Mouse (Mus musculus) NIH3T3 (cell line): ENCODE measurements around the gene Ccnyl1.

ENCODE experiments used
- DNase-seq: peaks from one replicate; pipeline ENCODE4 v3.0.0-alpha.2; 2012; ENCODE audit warnings: low read depth

The Ccnyl1 gene

GRCm38 (mm10) chr1:64690213-64691013 is at the start of gene Ccnyl1:
Gene Ccnyl1, plus strand, starts transcription at chr1:64690455.
- peak; percentile 99 for DNase-seq

GRCm38 (mm10) chr1:64641069-64641468 is 49.2 kb upstream of the Ccnyl1 start:
- no peak for DNase-seq

- DNase-seq: peak; percentile 52
Measured at GRCm38 (mm10) chr1:64642541-64642940, 47.7 kb upstream of the Ccnyl1 start.

- no peak for DNase-seq
Measured at GRCm38 (mm10) chr1:64644513-64644912, 45.7 kb upstream of the Ccnyl1 start.

- peak; percentile 81 for DNase-seq
Measured at GRCm38 (mm10) chr1:64649362-64650124, 40.7 kb upstream of the Ccnyl1 start.

- DNase-seq: no peak
Measured at GRCm38 (mm10) chr1:64653701-64654100, 36.6 kb upstream of the Ccnyl1 start.

- no peak for DNase-seq
Measured at GRCm38 (mm10) chr1:64655415-64655814, 34.8 kb upstream of the Ccnyl1 start.

GRCm38 (mm10) chr1:64656423-64657129 is 33.7 kb upstream of the Ccnyl1 start:
- DNase-seq: no peak

GRCm38 (mm10) chr1:64658876-64659275 is 31.4 kb upstream of the Ccnyl1 start:
- no peak for DNase-seq

GRCm38 (mm10) chr1:64667111-64667633 is 23.1 kb upstream of the Ccnyl1 start:
- peak; percentile 71 for DNase-seq

GRCm38 (mm10) chr1:64669451-64669850 is 20.8 kb upstream of the Ccnyl1 start:
- DNase-seq: peak; percentile 12

- no peak for DNase-seq
Measured at GRCm38 (mm10) chr1:64673931-64674330, 16.3 kb upstream of the Ccnyl1 start.

GRCm38 (mm10) chr1:64676060-64676839 is 14.0 kb upstream of the Ccnyl1 start:
- no peak for DNase-seq

- DNase-seq: no peak
Measured at GRCm38 (mm10) chr1:64681499-64681898, 8.8 kb upstream of the Ccnyl1 start.

- DNase-seq: no peak
Measured at GRCm38 (mm10) chr1:64683039-64683438, 7.2 kb upstream of the Ccnyl1 start.

GRCm38 (mm10) chr1:64684440-64684839 is 5.8 kb upstream of the Ccnyl1 start:
- no peak for DNase-seq

- no peak for DNase-seq
Measured at GRCm38 (mm10) chr1:64688046-64688445, 2.2 kb upstream of the Ccnyl1 start.

GRCm38 (mm10) chr1:64689561-64690212 is 568 bp upstream of the Ccnyl1 start:
- DNase-seq: no peak

- peak; percentile 50 for DNase-seq
Measured at GRCm38 (mm10) chr1:64691121-64691551, 881 bp downstream of the Ccnyl1 start.

GRCm38 (mm10) chr1:64691581-64691980 is 1.3 kb downstream of the Ccnyl1 start:
- DNase-seq: no peak

GRCm38 (mm10) chr1:64695156-64695555 is 4.9 kb downstream of the Ccnyl1 start:
- no peak for DNase-seq
